Mouse (Mus musculus): ENCODE data around the gene St6galnac1.
A peak's percentile ranks its signal among the peaks of the same experiment; 100 is the strongest.
"Not testable (repeated sequence)": the region's sequence is repeated elsewhere in the genome, so short reads cannot be mapped to it uniquely, and the experiment has no call there.

Gene St6galnac1

DNA sequence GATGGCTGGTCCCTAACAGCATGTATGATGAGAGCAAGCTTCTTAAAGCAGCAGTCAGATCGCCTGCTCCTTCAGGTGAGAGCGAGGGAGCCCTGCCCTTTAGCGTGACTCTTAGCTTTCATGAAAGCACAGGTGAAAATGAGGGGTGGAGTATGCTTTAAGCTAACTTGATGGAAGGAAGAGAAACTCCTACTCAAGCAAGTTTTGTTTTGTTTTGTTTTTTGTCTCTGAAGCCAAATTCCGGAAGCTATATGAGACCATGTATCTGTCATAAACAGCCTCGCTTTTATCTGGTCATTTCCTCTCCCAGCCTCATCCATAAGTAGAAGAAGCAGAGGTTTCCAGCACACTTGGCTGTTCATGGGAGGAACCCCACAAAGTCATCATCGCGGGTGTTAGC is at the start of gene St6galnac1:
Gene St6galnac1 (minus strand): TSS at position 101 of the 400 bp plus-strand sequence.
- no peak for DNase-seq

DNA sequence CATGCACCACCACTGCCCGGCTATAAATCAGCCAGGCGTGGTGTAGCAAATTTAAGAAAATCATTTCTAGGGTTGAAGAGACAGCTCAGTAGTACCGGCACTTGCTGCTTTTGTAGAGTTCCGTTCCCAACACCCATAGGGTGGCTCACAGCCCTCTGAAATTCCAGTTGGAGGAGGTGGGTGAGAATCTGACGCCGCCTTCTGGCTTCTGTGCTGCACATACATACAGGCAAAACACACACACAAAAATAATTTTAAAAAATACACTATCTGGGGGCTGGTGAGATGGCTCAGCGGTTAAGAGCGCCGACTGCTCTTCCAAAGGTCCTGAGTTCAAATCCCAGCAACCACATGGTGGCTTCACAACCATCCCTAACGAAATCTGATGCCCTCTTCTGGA is 48.6 kb upstream of the St6galnac1 start:
- DNase-seq, result not testable (repeated sequence)

DNA sequence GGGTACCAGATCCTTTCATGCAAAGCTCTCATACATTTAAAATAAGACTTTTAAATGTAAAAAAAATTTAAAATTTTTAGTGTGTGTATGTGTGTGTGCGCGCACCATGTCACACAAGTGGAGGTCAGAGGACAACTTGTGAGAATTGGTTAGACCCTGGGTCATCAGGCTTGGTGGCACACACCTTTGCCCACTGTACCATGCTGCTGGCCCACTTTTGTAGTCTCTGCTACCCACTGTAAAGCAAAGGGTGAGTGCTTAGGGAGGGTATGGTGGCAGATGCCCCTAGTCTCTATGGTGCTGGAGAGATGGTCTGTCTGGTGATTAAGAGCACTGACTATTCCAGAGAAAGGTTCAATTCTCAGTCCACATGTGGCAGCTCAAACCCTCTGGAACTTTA is 47.9 kb upstream of the St6galnac1 start:
- DNase-seq, result no peak

DNA sequence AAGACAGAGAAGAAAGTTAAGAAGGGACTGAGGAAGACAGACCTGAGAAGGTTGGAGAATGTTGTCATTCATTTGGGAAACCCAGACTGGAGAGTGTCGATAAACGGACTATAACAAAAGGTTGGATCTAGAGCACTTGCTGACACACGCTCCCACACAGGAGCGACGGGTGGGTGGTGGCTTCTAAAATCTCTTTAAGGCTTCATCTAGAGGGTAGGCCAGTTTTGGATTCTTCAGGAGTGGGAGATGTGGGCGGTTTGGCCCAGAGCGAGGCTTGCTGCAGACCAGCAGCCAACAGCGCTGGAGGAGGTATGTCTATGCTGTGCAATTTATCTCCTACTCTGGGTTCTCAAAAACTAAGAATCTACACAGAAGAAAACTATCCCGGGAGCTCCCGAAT is 47.3 kb upstream of the St6galnac1 start:
- no peak for DNase-seq

DNA sequence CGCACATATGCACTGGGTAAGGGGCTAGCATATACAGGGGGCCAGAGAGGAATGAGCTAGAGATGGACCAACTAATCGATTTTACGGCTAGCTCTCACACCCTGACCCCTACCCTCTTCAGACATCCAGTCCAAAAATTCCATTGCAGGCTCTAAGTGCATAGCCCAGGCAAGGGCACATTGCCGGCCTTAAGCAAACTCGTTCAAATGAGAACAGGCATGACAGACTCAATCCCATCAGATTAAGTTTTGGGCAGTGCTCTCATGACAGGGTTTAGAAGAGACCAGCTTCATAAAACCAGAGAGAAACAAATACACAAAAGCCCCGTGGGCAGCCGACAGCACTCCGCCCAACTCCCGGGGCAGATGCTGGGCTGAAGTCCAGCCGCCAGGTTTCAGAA is 46.9 kb upstream of the St6galnac1 start:
- DNase-seq, result no peak

DNA sequence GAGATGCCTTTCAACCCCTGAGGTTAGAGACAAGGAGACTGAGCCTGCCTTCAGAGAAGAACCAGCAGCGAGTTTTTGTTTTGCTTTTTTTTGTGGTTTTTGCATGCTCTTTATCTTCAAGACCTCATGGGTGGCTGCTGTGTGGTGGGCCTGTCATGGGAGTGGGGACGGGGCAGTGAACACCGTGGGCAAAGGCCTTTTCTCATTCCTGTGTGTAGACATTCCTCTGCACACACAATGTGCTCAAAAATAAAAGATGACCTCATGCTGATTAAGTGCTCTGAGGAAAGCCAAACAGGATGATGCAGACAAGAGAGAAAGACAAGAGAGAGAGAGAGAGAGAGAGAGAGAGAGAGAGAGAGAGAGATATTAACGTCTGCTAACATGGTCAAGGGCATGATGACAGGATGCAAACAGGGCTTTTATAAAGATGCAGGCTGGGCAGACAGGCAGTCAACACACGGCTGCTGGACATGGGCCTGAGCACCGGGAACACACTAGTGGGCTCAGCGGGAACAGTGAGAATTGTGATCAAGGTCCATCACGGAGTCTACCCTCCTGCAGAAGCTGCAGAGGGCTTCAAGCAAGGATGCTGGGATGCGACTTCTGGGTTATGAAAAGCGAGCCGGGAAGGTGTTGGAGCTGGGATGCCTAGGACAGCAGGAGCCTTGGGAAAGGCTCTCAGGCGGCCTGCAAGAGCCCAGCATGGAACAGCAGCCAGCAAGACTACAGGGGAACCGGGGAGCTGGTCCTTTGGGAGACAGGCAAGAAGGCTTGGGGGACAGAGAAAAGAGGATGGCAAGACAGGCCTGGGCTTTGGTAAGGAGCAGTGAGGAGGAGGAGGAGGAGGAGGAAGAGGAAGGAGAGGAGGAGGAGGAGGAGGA is 46.0 kb upstream of the St6galnac1 start:
- DNase-seq, result no peak

DNA sequence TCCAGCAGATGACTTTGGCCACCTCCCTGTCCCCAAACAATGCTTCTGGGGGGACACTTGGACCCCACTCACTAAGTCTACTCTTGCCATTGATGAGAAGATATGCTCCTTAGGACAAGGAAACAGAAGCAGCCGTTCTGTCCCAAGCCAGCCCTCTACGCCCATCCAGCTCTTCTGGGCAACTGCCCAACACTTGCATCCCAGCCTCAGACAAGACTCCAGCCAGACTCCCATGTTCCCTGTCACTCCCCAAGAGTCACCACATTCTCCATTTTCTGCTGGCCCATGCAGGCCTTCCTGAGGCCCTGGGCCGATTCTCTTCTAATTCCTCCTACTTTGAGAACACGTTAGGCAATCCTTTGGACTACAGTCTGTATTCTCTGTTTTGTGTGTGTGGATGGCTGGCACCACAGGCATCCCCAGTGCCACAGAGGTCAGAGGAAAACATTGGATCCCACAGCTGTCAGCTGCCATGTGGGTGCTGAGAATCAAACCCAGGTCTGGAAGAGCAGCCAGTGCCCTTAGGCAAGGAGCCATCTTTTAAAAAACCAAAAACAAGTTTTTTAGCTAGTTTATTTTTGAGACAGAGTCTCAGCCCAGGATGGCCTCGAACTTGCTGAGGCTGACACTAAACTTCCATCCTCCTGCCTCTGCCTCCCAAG is 44.8 kb upstream of the St6galnac1 start:
- DNase-seq, result no peak

DNA sequence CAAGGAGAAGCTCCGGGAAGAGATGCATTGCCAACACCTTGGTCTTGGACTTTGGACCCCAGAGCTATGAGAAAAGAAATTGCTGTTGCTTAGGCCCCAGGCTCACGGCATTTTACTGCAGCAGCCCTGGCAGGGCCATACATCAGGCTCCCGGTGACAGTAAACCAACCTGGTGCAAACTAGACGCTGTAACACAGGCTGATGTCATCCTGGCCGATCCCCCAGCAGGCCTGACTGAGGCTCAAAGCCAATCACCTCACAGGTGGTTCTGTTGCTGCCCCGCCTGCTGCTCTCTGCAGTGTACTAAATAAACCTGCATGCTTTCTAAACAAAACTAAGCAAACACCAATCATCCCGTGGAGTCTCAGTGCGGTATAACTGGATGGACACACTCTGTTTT is 43.4 kb upstream of the St6galnac1 start:
- DNase-seq, result peak in 1 of 2 experiments; percentile 61

DNA sequence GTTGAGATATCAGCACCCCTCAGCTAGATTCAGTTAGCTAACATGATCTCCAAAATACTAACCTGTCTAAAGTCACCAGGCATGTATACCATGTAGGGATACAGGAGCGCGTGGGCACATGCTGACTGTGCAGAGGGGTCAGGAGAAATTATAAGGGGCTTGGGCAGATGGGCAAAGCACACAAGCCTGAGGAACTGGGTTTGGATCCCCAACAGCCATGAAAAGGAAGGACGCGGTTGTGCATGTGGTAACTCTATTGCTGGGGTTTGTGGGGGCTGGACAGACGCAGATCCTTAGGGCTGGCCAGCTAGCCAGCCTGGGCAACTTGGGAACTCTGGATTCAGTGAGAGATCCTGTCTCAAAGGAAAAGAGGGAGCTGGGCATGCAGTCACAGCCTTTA is 42.3 kb upstream of the St6galnac1 start:
- DNase-seq, result no peak

DNA sequence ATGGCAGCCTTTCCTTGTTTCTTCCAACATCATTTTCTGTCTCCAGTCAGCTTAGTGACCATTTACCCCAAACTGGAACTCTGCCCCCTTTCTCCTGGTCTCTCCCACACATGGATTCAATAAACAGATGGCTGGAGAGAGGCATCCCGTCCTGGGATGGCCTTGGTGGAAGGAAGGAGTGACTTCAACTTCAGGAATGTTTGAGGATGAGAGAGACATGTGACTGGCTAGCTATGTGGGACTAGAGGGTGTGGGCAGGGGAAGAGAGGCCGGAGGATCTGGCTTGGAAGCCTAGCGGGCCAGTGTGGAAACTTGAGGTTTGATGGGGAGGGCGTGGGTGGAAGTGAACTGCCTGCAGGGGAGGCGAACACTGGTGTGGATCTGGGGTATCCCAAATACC is 41.5 kb upstream of the St6galnac1 start:
- DNase-seq, result peak in 1 of 2 experiments; percentile 52

DNA sequence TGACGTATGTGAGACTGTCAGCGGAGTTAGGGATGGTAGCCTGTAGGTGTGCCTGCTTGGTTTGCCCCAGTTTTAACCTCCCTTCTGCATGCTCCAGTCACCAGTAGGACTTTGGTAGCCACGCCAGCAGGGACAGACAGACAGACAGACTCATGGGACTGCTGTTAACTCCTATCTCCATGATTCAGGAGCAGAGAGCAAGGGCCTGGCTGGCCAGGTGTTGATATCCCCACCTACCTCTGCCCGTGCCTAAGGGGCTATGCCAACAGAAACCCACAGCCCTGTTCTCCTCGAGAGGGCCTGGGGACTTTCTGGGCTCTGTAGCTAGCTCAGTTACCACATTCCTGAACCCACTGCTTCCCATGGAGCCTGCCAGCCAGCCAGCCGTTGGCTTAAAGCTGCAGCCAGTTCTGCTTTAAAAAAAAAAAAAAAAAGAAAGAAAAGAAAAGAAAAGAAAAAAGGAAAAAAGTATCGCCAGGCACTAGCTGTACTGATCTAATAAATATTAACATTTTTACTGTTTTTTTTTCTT is 39.6 kb upstream of the St6galnac1 start:
- peak in 1 of 2 experiments; percentile 55 for DNase-seq

DNA sequence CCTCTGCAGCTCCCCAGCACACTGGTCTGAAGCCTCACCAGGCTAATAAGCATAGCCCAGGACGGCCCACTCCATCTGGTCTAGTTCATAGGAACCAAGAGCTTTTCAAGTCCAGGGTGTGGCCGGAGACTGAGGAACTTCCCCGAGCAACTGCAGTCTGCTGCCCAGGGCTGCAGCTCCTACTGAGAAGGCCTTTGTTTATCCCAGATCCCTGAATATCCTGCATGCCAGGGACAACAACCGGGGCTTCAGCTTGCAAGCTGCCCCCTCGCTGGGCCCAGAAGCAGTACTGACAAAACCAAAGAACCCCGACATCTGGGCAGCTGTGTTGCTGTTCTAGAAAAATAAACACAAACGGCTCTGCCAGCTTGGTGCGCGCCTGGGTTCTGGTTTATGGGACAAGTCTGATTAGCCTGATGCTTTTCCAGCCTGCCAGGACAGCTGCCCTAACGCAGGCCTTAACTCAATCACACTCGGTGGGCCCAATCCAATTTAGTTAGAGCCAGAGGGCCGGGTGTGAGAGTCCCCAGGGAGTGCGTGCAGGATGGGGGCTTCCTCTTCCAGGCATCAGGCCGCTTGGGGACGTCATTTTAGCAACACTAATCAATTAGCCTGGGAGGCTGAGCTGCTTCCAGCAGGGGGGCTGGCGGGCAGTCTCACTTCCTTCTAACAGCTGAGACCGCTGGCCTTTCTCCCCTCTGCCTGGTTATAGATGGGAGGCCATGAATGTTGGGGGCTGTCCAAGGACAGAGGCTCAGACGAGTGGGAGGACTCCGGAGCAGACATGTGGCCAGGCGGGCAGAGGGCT is 39.0 kb upstream of the St6galnac1 start:
- peak; percentile 83 to 88 for DNase-seq

DNA sequence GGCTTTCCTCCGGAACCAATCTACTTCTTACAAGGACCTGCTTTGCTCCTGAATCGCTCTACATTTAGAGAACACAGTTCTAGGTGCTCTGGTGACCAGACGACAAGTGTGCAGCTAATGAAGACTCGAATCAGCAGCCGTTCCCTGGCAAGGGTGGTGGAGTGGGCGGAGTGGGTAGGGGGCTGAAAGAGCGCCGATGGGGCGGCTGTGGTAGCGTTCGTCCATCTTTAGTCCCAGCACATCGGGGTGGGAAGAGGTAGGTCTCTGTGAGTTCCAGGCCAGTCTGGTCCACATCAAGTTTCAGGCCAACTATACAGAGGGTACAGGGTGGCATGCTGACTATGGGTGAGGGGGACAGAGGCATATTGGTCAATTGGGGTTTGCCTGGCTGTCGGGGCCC is 38.3 kb upstream of the St6galnac1 start:
- DNase-seq, result no peak

DNA sequence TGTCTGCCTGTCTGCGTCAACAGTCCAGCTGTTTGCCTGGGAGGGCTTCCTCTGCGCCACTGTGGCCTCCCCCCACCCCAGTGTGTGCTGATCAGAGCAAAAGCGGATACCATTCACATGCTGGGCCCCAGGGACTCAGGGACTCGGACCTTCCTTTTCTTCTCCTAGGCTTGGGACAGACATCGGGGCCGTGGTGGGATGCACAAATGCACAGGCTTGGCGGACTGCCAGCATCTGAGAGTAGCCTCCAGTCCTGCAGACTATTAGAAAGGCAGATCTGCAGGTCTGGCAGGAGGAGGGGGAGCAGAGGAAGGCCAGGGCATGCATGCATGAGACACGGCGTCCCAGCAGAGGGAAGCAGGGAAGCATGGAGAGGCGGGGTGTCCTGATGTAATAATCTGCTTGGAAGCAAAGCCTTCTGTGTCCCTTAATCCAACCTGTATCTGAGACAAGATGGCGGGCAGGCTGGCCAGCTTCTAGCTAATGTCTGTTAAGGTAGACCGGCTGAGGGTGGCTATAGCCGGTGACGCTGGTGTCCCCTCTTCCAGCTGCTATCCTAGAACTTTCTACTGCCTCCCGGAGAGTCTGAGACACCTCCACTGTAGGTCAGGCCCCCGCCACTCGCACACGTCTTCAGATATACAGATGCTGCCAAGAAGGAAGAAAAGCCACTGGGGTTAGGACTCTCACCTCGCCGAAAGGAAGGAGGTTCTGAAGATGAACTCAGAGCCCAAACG is 37.7 kb upstream of the St6galnac1 start:
- DNase-seq, result peak; percentile 73 to 81

DNA sequence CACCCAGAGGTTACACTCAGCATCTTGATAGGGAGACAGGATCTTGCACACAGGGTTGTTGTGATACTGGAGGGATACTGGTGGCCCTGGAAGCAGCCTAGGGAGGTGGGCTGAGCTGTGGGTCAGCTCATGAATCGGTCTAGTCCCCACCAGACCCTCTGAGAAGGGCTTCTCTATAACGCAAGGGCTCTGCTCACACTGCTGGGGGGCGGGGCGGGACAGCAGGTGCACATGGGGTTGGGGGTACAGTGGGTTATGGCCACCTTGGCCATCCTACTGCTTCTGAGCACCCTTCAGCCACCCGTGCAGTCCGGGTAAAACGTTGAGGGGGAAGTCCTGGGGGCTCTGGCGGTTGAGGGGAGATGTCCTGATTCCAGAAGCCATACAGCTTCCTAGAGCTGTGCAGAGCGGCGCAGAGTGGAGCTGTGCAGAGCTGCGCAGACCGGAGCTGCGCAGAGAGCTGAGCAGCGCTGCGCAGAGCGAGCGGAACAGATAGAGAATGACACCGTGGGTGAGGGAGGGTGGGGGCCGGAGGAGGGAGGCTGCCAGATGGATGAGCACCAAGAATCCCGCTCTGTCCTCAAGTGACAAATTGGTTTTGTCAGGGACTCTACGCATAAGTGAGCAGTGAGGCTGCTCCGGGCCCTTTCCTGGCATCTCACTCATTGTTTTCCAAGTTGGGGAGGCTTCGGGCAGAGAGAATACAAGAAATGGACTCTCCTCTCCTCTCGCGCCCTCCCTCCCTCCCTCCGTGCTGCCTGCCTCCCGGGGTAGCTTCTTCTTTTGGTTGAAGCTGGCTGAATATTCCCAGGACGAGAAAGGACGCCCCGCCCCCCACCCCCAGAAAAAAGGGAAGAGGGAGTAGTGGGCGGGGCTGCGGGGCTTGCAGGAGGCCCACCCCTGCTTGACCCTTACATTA is 35.9 kb upstream of the St6galnac1 start:
- DNase-seq, result peak; percentile 78 to 86

DNA sequence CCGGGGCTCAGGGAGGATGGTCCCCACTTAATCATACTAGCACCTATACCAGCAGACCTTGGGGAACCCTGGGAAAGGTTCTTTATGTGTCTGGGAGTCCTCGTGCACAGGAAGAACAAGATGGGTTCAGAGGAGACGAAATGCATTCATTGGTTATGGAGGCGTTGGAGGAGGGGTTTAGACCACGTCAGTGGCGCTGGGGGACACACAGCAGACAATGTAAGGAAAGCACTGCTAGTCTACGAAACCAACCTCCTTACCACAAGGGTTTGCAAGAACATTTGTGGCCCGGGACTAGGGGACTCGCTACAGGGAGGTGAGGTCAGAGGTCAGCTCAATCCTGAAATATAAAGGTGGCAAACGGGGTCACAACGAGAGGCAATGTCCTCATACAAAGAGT is 35.2 kb upstream of the St6galnac1 start:
- DNase-seq, result no peak

DNA sequence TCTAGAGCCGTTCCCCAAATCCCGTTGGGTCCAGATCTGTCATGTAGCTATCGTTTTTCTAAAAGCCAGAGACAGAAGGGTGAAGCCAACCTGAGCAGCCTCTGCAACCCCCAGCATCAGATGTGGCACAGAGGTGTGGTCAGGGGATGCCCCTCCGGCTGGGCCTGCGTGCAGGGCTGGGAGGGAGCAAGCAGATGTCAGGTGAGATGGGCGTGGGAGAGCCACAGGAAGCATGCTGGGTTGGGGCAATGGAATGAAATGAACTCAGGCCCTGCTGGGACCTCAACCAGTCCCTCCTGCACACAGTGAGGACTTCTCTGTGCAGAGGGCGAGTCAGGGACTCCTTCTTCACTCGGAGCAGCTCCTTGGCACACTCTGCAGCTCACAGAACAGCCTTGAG is 34.2 kb upstream of the St6galnac1 start:
- DNase-seq, result no peak

DNA sequence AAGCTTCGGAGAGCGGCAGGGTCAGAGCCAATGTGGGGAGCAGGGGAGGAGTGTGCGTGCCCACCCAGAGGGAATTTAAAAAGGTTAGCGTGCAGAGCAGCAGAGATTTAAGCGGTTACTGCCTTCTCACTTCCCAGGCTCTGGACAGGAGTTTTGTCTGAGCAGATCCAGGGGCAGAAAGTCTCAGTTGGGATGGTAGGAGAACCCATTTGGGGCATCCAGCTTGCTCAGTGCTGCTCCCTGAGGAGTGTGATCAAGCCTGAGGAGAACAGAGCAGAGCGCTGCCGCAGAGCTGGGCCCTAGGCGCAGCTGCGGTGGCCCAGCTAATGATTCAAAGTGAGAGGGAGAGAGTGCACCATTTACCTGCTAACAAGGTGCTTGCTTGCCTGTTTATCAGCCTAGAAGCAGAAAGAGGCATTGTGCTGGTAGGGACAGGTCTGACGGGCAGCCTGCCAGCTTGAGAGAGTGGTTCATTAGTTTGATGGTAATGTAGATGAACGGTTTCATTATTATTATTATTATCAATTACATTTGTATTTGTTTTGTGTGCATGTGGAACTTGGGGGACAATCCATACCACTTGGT is 33.6 kb upstream of the St6galnac1 start:
- no peak for DNase-seq

DNA sequence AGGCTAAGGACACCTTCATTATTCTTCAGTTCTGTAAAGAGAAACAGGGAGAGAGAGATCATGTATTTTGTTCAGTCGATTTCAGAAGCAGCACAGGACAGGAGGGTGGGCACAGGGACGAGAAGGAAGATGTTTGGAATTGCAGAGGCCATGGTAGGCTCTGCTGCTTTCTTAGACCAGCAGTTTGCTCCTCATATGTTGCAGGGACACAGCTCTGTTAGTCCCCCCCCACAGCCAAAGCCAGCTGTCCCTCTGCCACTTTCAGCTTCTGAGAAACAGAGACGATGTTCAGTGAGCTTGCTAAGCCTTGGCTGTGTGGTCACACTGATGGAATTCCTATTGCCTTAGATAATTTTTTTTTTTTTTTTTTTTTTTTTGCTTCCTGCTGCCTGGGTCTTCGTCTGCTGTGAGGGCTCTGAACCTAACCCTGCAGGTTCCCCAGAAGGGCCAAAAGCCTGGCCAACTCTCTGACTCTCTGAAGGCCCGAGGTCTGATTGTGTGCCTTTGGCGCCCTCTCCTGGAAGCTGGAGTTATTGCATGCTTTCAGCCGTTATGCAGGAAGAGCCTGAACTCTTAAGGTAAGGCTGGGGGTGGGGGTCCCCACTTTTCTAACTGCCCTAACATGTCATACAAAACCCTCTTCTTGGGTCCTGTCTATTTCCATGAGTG is 32.8 kb upstream of the St6galnac1 start:
- peak; percentile 90 to 93 for DNase-seq

DNA sequence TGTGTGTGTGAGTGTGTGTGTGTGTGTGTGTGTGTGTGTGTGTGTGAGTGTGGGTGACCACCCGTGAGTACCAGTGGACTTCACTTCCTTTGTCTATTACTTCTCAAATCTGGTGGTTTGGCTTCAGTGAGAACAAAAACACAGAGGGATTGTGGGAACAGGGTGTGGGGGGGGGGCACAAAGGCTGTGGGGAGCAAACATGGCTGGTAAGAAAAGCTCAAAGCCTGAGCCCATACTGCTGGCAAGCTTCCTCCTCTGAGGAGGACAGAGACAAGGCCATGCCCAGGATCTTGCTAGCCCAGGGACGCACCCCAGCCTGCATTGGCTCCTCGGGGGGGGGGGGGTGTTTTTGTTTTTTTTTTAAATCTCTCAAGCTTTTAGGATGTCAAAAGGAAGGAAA is 32.2 kb upstream of the St6galnac1 start:
- no peak for DNase-seq

All from kidney, postnatal 4 days (tissue).